Mouse (Mus musculus): Measurements from ENCODE around the gene Nanos2.
A peak's percentile ranks its signal among the peaks of the same experiment; 100 is the strongest.

The Nanos2 gene

GRCm38 (mm10) chr7:18987100-18987499 is at the start of gene Nanos2:
TSS of gene Nanos2 (plus strand) at chr7:18987400.
- no peak for DNase-seq (ENCODE audit: low spot score)

GRCm38 (mm10) chr7:18942376-18942775 is 44.8 kb upstream of the Nanos2 start:
- no peak for DNase-seq (ENCODE audit: low spot score)

- DNase-seq (ENCODE audit: low spot score): no peak
Measured at GRCm38 (mm10) chr7:18942815-18943214, 44.4 kb upstream of the Nanos2 start.

DNA sequence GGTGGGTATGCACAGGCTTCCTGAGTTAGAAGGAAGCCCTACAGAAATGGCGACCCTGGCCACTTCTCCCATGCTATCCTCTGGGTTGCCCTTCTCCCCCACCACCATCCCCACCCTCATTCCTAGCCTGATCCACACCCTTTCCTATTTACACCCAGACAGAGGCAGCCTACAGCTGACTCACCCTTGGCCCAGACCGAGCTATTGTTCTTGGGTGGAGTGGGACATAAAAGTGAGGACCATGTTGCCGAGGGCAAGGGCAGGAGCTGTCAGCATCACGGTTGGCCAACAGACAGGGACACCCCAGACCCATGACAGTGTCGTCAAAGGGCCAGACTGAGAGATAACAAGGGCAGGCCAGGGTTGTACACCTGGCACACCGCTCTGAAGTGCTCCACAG is 39.0 kb upstream of the Nanos2 start:
- no peak for DNase-seq (ENCODE audit: low spot score)

DNA sequence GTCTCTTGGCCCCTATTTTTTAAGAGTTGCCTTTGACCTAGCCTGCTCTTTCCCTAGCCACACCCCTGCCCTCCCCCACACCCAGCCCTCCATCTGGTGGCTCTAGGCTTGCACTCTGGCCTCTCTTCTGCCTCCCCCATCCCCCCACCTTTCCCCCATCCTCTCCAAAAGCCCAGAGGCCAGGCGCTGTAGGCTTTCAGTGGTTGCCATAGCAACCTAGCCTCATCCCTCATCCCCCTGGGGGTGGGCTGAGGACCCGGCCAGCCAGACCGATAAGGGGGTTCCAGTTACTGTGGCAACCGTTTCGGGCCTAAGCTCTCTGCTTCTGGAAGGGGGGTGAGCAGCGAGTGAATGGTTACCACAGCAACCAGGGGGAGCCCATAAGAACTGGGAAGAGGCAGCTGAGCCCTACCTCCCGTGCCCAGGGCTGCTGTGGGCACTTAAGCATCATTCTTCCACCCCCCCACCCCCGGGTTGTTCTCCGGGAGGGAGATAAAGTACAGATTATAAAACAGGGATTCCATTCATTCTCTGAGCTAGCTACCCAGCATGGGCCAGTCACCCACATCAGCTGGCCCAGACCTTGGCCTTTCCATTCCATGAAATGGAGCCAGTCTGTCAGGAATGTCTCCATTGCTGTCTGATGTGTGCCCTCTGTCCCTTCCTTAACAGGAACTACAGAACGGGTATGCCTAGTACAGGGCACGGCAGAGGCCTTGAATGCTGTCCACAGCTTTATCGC is 37.2 kb upstream of the Nanos2 start:
- no peak for DNase-seq (ENCODE audit: low spot score)

DNA sequence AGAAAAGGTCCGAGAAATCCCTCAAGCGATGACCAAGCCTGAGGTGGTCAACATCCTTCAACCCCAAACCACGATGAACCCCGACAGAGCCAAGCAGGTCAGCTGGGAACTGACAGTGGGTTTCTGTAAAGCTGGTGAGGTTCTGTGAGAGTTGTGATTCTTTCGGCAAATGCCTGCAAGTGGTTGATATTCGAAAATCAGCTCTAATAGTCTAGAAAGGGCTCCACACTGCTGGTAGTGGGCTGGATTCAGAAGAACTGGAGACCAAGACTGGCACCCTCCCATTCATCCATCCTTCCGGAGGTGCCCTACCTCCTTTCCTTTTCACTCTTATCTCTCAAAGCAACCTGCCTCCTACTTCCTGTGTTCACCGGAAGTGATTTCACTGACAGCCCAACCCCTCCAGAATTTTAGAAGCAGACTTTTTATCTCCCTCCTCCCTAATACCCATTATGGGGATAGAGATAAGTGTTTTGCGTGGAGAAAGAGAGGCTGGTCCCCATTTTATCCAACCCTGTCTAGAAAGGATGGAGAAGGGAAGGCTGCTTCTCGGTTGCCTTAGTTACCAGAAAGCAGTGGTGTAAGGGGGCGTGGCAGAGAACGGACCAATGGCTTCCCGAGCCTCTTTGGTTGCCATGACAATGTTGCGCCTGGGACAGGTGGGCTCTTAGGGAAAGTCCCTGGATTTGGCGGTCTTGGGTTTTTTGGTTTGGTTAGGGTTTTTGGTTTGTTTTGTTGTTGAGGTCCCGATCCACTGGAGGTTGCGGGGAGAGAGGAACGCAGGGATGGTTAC is 36.5 kb upstream of the Nanos2 start:
- DNase-seq (ENCODE audit: low spot score): no peak

- peak; percentile 47 for DNase-seq (ENCODE audit: low spot score)
Measured at GRCm38 (mm10) chr7:18951397-18951796, 35.8 kb upstream of the Nanos2 start.

- DNase-seq (ENCODE audit: low spot score): peak; percentile 57
Measured at GRCm38 (mm10) chr7:18957569-18958383, 29.4 kb upstream of the Nanos2 start.

- peak; percentile 5 for DNase-seq (ENCODE audit: low spot score)
Measured at GRCm38 (mm10) chr7:18958384-18958766, 28.8 kb upstream of the Nanos2 start.

DNA sequence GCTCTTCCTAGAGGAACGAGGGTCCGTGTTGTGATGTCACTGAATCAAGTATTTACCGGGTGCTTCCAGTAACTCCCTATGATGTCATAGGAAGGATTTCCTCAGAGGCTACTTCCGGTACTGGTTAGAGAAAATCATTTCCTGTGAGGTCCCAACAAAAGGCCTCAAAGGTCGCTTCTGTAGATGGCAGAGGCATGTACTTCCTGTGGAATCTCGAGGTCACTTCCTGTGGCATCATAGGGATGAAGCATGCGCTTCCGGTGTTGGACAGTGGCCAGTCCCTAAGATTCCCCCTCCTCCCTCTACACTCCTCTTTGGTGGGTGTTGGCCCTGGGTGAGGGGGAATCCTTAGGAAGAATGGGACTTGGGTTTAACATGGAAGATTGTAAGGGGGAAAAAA is 27.8 kb upstream of the Nanos2 start:
- no peak for DNase-seq (ENCODE audit: low spot score)

GRCm38 (mm10) chr7:18962171-18962792 is 24.9 kb upstream of the Nanos2 start:
- no peak for DNase-seq (ENCODE audit: low spot score)

GRCm38 (mm10) chr7:18962795-18963194 is 24.4 kb upstream of the Nanos2 start:
- no peak for DNase-seq (ENCODE audit: low spot score)

DNA sequence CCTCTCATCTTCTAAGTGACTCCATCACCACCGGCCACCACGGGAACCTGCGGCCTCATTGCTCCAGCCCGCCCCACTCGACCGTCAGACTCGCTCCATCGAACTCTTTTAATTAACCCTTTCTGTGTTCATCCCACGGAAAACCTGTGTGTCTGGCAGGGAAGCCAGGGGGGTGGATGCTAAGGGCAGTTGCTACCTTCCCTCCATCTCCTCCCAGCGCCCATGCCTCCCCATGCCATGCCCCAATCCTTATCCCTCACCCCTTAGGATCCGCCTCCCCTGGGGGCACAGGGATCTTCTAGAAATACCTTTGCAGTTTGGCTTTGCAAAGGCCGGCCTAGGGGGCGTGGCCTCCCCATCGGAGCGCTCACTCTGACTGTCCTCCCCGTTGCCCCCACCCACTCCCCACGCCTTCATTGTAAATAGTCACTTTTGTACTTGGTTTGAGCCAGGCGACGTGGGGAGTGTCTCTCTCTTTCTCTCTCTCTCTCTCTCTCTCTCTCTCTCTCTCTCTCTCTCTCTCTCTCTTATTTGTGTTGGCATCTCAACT is 23.8 kb upstream of the Nanos2 start:
- DNase-seq (ENCODE audit: low spot score): no peak

DNA sequence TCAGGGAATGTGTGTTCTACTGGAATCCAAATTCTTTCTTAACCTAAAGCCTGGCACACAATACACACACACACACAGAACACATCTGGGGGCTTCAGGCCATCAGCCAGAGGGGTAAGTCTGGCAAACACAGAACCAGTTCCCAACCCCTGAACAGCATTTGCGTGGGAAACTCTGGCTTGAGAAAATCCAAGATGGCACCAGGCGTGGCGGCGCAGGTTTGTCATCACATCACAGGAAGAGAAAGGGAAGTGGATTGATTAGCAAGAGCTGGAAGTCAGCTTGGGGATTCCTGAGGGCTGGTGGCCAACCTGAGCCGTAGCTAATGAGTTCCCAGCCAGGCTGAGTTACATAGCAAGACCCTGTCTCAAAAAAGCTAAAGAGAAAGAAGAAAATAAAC is 21.9 kb upstream of the Nanos2 start:
- DNase-seq (ENCODE audit: low spot score): no peak

DNA sequence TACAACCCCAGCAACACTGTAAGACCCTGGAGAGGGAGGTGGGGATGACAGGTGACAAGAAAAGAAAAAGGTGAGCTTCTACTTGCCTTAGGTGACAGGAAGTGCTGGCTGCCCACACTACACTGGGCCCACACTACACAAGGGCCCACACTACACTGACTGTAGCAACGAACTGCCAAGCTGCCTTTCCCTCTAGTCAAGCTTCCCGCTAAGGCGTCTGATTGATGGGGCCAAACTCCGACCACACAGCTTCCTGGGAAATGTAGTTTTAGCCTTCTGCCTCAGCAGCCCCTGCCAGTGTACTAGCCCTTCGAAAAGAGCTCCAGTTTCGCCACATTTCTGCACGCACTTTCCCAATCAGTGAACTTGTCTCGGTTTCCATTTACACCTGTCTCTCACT is 19.6 kb upstream of the Nanos2 start:
- no peak for DNase-seq (ENCODE audit: low spot score)

- no peak for DNase-seq (ENCODE audit: low spot score)
Measured at GRCm38 (mm10) chr7:18970956-18971355, 16.2 kb upstream of the Nanos2 start.

- no peak for DNase-seq (ENCODE audit: low spot score)
Measured at GRCm38 (mm10) chr7:18978381-18978780, 8.8 kb upstream of the Nanos2 start.

DNA sequence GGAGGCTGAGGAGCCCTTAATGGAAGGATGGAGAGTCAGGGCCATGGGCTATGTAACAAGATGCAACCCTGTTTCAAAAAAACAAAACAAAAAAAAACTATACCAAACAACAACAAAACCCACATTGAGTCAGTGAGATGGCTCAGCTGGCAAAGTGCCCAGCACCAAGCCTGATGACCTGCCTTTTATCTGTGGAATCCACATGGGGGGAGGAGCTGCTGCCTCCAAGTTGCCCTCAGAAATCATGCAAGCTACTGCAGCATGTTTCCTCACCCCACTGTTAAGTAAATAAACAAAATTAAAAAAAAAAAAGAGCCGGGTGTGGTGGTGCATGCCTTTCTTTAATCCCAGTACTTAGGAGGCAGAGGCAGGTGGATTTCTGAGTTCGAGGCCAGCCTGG is 697 bp upstream of the Nanos2 start:
- DNase-seq (ENCODE audit: low spot score): no peak

GRCm38 (mm10) chr7:18987747-18988146 is 547 bp downstream of the Nanos2 start:
- DNase-seq (ENCODE audit: low spot score): no peak

- no peak for DNase-seq (ENCODE audit: low spot score)
Measured at GRCm38 (mm10) chr7:18988780-18989179, 1.6 kb downstream of the Nanos2 start.

DNA sequence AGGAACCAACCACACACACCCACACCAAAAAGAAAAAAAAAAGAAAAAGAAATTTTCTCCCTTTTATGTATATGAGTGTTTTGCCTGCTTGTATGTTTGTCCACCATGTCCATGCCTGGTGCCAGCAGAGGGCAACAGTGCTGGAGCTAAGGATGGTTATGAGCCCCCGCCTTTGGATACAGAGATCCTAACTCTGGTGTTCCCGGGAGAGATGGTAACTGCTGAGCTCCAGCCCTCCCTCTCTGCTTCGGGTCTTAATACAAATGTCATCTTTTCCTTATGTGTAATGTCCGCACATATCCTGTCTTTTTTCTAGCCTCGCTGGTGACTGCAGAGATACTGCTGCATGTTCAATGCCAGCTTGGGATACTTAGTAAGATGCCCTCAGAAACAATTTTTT is 2.8 kb downstream of the Nanos2 start:
- DNase-seq (ENCODE audit: low spot score): no peak
